ENCODE assay signal across 8 mouse cellular contexts in genomic region chr14:32994954-32995636, GRCm38 (mm10). TPM values are rescaled to one million over a fixed set of nuclear protein-coding genes. Genes with fewer than 3 reads are reported as not detected.
DNase-seq lines count a peak whose midpoint lies in the region; ATAC-seq and TF ChIP-seq lines count a peak whose summit lies in the region.

No protein-coding gene starts in this region.

- intact Hi-C loops in heart, adult 2 months (cut with DNase I), result no loop called here

- H3K36me3 ChIP-seq in heart, adult 2 months (ENCODE audit: control insufficient read depth, insufficient read depth, low read length), result no peaks in the 10 kb centered on the region
- H3K36me3 ChIP-seq in kidney, adult 2 months (ENCODE audit: control insufficient read depth, insufficient read depth, low read length), result no peaks in the 10 kb centered on the region

- TF ChIP-seq POLR2A in heart, adult 2 months (IDR thresholded peaks at IDR 0.05; ENCODE audit: insufficient read depth, low read depth, low read length), result no peak
- TF ChIP-seq POLR2A in kidney, adult 2 months (IDR thresholded peaks at IDR 0.05; ENCODE audit: low read depth, low read length), result no peak

- no peaks in the 10 kb centered on the region for H3K27me3 ChIP-seq in heart, adult 2 months (ENCODE audit: control insufficient read depth, insufficient read depth, low read length)
- no peaks in the 10 kb centered on the region for H3K27me3 ChIP-seq in kidney, adult 2 months (replicated peaks; ENCODE audit: control insufficient read depth, insufficient read depth, low read length)

- H3K4me1 ChIP-seq in heart, adult 2 months (ENCODE audit: control insufficient read depth, insufficient read depth, low read length), result no peaks in the 10 kb centered on the region; the same call in 1 of the 2 replicates
- no peaks in the 10 kb centered on the region; the same call in 1 of the 2 replicates for H3K4me1 ChIP-seq in kidney, adult 2 months (ENCODE audit: control insufficient read depth, insufficient read depth, low read length)

- no peak for ATAC-seq in monocyte, adult 5-6 weeks (replicated peaks; ENCODE audit: insufficient number of reproducible peaks, low FRiP score, low TSS enrichment, poor library complexity, severe bottlenecking)

- H3K4me3 ChIP-seq in heart, adult 2 months, result peak overlapping the region; percentile 35
- H3K4me3 ChIP-seq in kidney, adult 2 months (ENCODE audit: insufficient read depth, low read depth, low read length), result peak overlapping the region; percentile 18

- no peaks in the 10 kb centered on the region for H3K79me2 ChIP-seq in heart, adult 2 months (replicated peaks; ENCODE audit: control insufficient read depth, insufficient read depth, low read length)

- 0 out of 2 replicates have a peak overlapping the region, but pooled peaks have one; percentile 7 for H3K27ac ChIP-seq in heart, adult 2 months
- no peak overlapping the region for H3K27ac ChIP-seq in kidney, adult 2 months (ENCODE audit: insufficient read depth, low read depth, low read length)

- peak; percentile 16 for DNase-seq in urinary bladder, postnatal 14 days (ENCODE audit: low spot score)
- DNase-seq in urinary bladder, postnatal 25 days (ENCODE audit: low spot score), result no peak
- peak; percentile 32 to 38 for DNase-seq in heart, adult 2 months
- DNase-seq in kidney, adult 2 months, result peak; percentile 67
- DNase-seq in lung, postnatal 10 days, result peak; percentile 60
- DNase-seq in yolk sac, embryonic 10.5 days (ENCODE audit: low spot score), result peak; percentile 37
- DNase-seq in cerebellum, adult 8-10 months, result no peak

- 15% methylated on average over 10 of the region's 10 CpGs for WGBS in heart, adult 2 months
- WGBS in kidney, adult 2 months, result 12% methylated on average over 10 of the region's 10 CpGs

- no peak overlapping the region for H3K9ac ChIP-seq in heart, adult 2 months (ENCODE audit: low read depth, low read length)

- TF ChIP-seq CTCF in heart, adult 2 months (IDR thresholded peaks at IDR 0.05), result peak; percentile 32
- TF ChIP-seq CTCF in kidney, adult 2 months (conservative IDR thresholded peaks at IDR 0.05; ENCODE audit: insufficient read depth, insufficient read length, low read depth, low read length), result no peak

- no peak for TF ChIP-seq EP300 in heart, adult 2 months (IDR thresholded peaks at IDR 0.05; ENCODE audit: insufficient read depth, low read depth, low read length)

RNA-seq across cellular contexts. Expression of gene Lrrc18, which starts 3.9 kb away (rescaled TPM):
- total RNA-seq in heart, adult 2 months (2021), result under 1 TPM; 0.25 to 0.50 TPM
- polyA plus RNA-seq in heart, adult 2 months (2012; rRNA removed), result 0.55 and 0.61 TPM in 2 replicates
- polyA plus RNA-seq in kidney, adult 2 months (2012; rRNA removed), result 0.53 and 0.61 TPM in 2 replicates
- total RNA-seq in monocyte, adult 5-6 weeks (2017), result 0.58 to 1.6 TPM (median 0.75 TPM) in 3 replicates

Comparison
In these comparisons a context has a peak if more than half of its experiments do, and no peak if none do; other contexts are left out.
1. DNase-seq: peak in urinary bladder, postnatal 14 days (single experiment), heart, adult 2 months (2 of 2), kidney, adult 2 months (single experiment), lung, postnatal 10 days (single experiment) and yolk sac, embryonic 10.5 days (single experiment); none in urinary bladder, postnatal 25 days (single experiment) and cerebellum, adult 8-10 months (single experiment).